8 mouse cellular contexts compared by ENCODE assay signal in the genomic region with DNA sequence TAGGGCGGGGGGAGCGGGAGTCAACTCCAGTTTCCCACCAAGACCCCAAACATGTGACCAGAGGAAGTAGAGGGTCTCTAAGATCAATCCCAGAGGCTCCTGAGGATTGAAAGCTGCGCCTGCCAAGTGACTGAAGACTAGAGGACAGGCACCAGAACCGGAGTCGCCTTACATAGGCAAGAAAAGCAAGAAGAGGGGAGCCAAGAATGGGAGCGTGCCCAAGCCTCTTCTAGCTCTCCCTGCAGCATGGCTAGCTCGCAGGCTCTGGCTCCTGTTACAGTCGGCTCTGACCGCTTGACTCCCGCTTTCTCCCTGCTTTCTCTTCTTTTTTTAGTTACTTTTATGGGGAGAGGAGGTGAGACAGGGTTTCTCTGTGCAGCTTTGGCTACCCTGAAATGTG. TPM values are rescaled to one million over a fixed set of nuclear protein-coding genes. Genes with fewer than 3 reads are reported as not detected.
A peak's percentile ranks its signal among the peaks of the same experiment; 100 is the strongest.
DNase-seq lines count a peak whose midpoint lies in the region; ATAC-seq lines count a peak whose summit lies in the region.

No protein-coding gene starts in this region.

- 68% methylated on average over 10 of the region's 10 CpGs for WGBS in embryonic facial prominence, embryonic 10.5 days
- 42% methylated on average over 10 of the region's 10 CpGs for WGBS in heart, embryonic 12.5 days
- WGBS in limb, embryonic 11.5 days = 67% methylated on average over 10 of the region's 10 CpGs
- 67% methylated on average over 10 of the region's 10 CpGs for WGBS in stomach, embryonic 14.5 days

- no peaks in the 10 kb centered on the region for H3K36me3 ChIP-seq in embryonic facial prominence, embryonic 10.5 days (replicated peaks)
- no peaks in the 10 kb centered on the region for H3K36me3 ChIP-seq in heart, embryonic 12.5 days
- no peaks in the 10 kb centered on the region for H3K36me3 ChIP-seq in limb, embryonic 11.5 days (ENCODE audit: control insufficient read depth, insufficient read depth, low read length)
- no peaks in the 10 kb centered on the region for H3K36me3 ChIP-seq in stomach, embryonic 14.5 days (ENCODE audit: control insufficient read depth, insufficient read depth, low read length)

- peak overlapping the region; percentile 62; the same call in 1 of the 2 replicates for H3K4me2 ChIP-seq in heart, embryonic 12.5 days
- H3K4me2 ChIP-seq in limb, embryonic 11.5 days (ENCODE audit: low read depth, severe bottlenecking) = no peak overlapping the region
- no peak overlapping the region for H3K4me2 ChIP-seq in stomach, embryonic 14.5 days (replicated peaks; ENCODE audit: low read depth, low read length)

- peak overlapping the region; percentile 40; the same call in 1 of the 2 replicates for H3K9ac ChIP-seq in heart, embryonic 12.5 days
- H3K9ac ChIP-seq in limb, embryonic 11.5 days (ENCODE audit: low read length) = no peak overlapping the region
- no peak overlapping the region for H3K9ac ChIP-seq in stomach, embryonic 14.5 days (replicated peaks; ENCODE audit: low read depth, low read length)

- H3K9me3 ChIP-seq in embryonic facial prominence, embryonic 10.5 days = no peaks in the 10 kb centered on the region
- H3K9me3 ChIP-seq in heart, embryonic 12.5 days (replicated peaks) = no peaks in the 10 kb centered on the region
- no peaks in the 10 kb centered on the region for H3K9me3 ChIP-seq in limb, embryonic 11.5 days (ENCODE audit: control insufficient read depth, low read length)
- H3K9me3 ChIP-seq in stomach, embryonic 14.5 days (ENCODE audit: control insufficient read depth, low read depth, low read length) = no peaks in the 10 kb centered on the region

- peak overlapping the region; percentile 82 for H3K27ac ChIP-seq in embryonic facial prominence, embryonic 10.5 days (replicated peaks)
- peak overlapping the region; percentile 96 for H3K27ac ChIP-seq in heart, embryonic 12.5 days (ENCODE audit: poor library complexity, severe bottlenecking)
- H3K27ac ChIP-seq in limb, embryonic 11.5 days (replicated peaks; ENCODE audit: low read depth, low read length) = peak overlapping the region; percentile 47
- peak overlapping the region; percentile 90 for H3K27ac ChIP-seq in stomach, embryonic 14.5 days (ENCODE audit: low read length)

- no peak for ATAC-seq in heart, embryonic 12.5 days (ENCODE audit: insufficient number of reproducible peaks, low FRiP score)
- ATAC-seq in limb, embryonic 11.5 days (ENCODE audit: insufficient number of reproducible peaks, low FRiP score, low TSS enrichment, low read depth) = no peak
- ATAC-seq in stomach, embryonic 14.5 days (ENCODE audit: insufficient number of reproducible peaks, insufficient read depth, low FRiP score, low read depth) = no peak

- H3K4me1 ChIP-seq in embryonic facial prominence, embryonic 10.5 days = peaks cover 80% of the 10 kb centered on the region
- H3K4me1 ChIP-seq in heart, embryonic 12.5 days (replicated peaks) = peaks cover 75% of the 10 kb centered on the region
- H3K4me1 ChIP-seq in limb, embryonic 11.5 days (ENCODE audit: control insufficient read depth, insufficient read depth, low read length) = peaks cover 61% of the 10 kb centered on the region
- H3K4me1 ChIP-seq in stomach, embryonic 14.5 days (ENCODE audit: control insufficient read depth, insufficient read depth, low read length) = peaks cover 59% of the 10 kb centered on the region

- peak; percentile 62 for DNase-seq in cerebellum, adult 9-11 months
- no peak for DNase-seq in cerebellum, adult 9-10 months
- no peak for DNase-seq in embryonic facial prominence, embryonic 10.5 days (ENCODE audit: low spot score)
- no peak for DNase-seq in limb, embryonic 11.5 days (ENCODE audit: low spot score)
- DNase-seq in adrenal gland, adult 2 months = no peak
- DNase-seq in left cerebral cortex, adult 9 months (ENCODE audit: low spot score in 2 of 2) = no peak

- H3K4me3 ChIP-seq in embryonic facial prominence, embryonic 10.5 days = 0 out of 2 replicates have a peak overlapping the region, but pooled peaks have one; percentile 44
- H3K4me3 ChIP-seq in heart, embryonic 12.5 days = no peak overlapping the region
- no peak overlapping the region for H3K4me3 ChIP-seq in limb, embryonic 11.5 days (ENCODE audit: low read depth, low read length)
- no peak overlapping the region for H3K4me3 ChIP-seq in stomach, embryonic 14.5 days (ENCODE audit: low read depth, low read length)

- H3K27me3 ChIP-seq in embryonic facial prominence, embryonic 10.5 days (replicated peaks; ENCODE audit: low read depth, poor library complexity, severe bottlenecking) = peaks cover 6% of the 10 kb centered on the region; the same call in 1 of the 2 replicates
- no peaks in the 10 kb centered on the region for H3K27me3 ChIP-seq in heart, embryonic 12.5 days (replicated peaks)
- H3K27me3 ChIP-seq in limb, embryonic 11.5 days (ENCODE audit: control insufficient read depth, insufficient read depth, low read length) = no peaks in the 10 kb centered on the region
- H3K27me3 ChIP-seq in stomach, embryonic 14.5 days (ENCODE audit: control insufficient read depth, insufficient read depth, low read length) = no peaks in the 10 kb centered on the region

RNA-seq across cellular contexts. Expression of a gene that starts 10.1 kb away (rescaled TPM):
- polyA plus RNA-seq in embryonic facial prominence, embryonic 10.5 days (2016; fragmentation: Nextera tagmentation; extraction: Ambion mirVana) = 1.1 and 1.8 TPM in 2 replicates
- polyA plus RNA-seq in heart, embryonic 12.5 days (2016; fragmentation: Nextera tagmentation; extraction: Ambion mirVana) = 6.4 TPM in 2 replicates
- polyA plus RNA-seq in limb, embryonic 11.5 days (2014; fragmentation: Nextera tagmentation; extraction: Ambion mirVana) = 1.0 and 1.1 TPM in 2 replicates
- polyA plus RNA-seq in stomach, embryonic 14.5 days (2014; fragmentation: Nextera tagmentation; extraction: Ambion mirVana) = 1.7 and 2.3 TPM in 2 replicates
- 100 to 1,000 TPM; 135 to 155 TPM for total RNA-seq in adrenal gland, adult 2 months (2021)
- polyA plus RNA-seq in adrenal gland, adult 2 months (2012; rRNA removed) = 404 and 577 TPM in 2 replicates

RNA-seq across cellular contexts. Expression of a gene that starts 10.1 kb away (rescaled TPM):
- polyA plus RNA-seq in embryonic facial prominence, embryonic 10.5 days (2016; fragmentation: Nextera tagmentation; extraction: Ambion mirVana) = 23.4 and 23.5 TPM in 2 replicates
- 20.3 and 21.4 TPM in 2 replicates for polyA plus RNA-seq in heart, embryonic 12.5 days (2016; fragmentation: Nextera tagmentation; extraction: Ambion mirVana)
- polyA plus RNA-seq in limb, embryonic 11.5 days (2014; fragmentation: Nextera tagmentation; extraction: Ambion mirVana) = 24.6 and 25.6 TPM in 2 replicates
- polyA plus RNA-seq in stomach, embryonic 14.5 days (2014; fragmentation: Nextera tagmentation; extraction: Ambion mirVana) = 21.6 and 22.3 TPM in 2 replicates
- 10 to 100 TPM; 80.9 to 98.0 TPM for total RNA-seq in adrenal gland, adult 2 months (2021)
- 63.2 and 65.0 TPM in 2 replicates for polyA plus RNA-seq in adrenal gland, adult 2 months (2012; rRNA removed)

RNA-seq across cellular contexts. Expression of a gene that starts 19.5 kb away (rescaled TPM):
- 47.5 and 48.3 TPM in 2 replicates for polyA plus RNA-seq in embryonic facial prominence, embryonic 10.5 days (2016; fragmentation: Nextera tagmentation; extraction: Ambion mirVana)
- polyA plus RNA-seq in heart, embryonic 12.5 days (2016; fragmentation: Nextera tagmentation; extraction: Ambion mirVana) = 31.8 and 33.3 TPM in 2 replicates
- polyA plus RNA-seq in limb, embryonic 11.5 days (2014; fragmentation: Nextera tagmentation; extraction: Ambion mirVana) = 44.9 and 51.1 TPM in 2 replicates
- 33.7 and 35.1 TPM in 2 replicates for polyA plus RNA-seq in stomach, embryonic 14.5 days (2014; fragmentation: Nextera tagmentation; extraction: Ambion mirVana)
- total RNA-seq in adrenal gland, adult 2 months (2021) = 10 to 100 TPM; 30.0 to 32.3 TPM
- polyA plus RNA-seq in adrenal gland, adult 2 months (2012; rRNA removed) = 27.9 and 30.2 TPM in 2 replicates

RNA-seq across cellular contexts. Expression of a gene that starts 44.8 kb away (rescaled TPM):
- 8.8 and 9.1 TPM in 2 replicates for polyA plus RNA-seq in embryonic facial prominence, embryonic 10.5 days (2016; fragmentation: Nextera tagmentation; extraction: Ambion mirVana)
- polyA plus RNA-seq in heart, embryonic 12.5 days (2016; fragmentation: Nextera tagmentation; extraction: Ambion mirVana) = 27.0 and 29.8 TPM in 2 replicates
- 16.5 and 17.7 TPM in 2 replicates for polyA plus RNA-seq in limb, embryonic 11.5 days (2014; fragmentation: Nextera tagmentation; extraction: Ambion mirVana)
- polyA plus RNA-seq in stomach, embryonic 14.5 days (2014; fragmentation: Nextera tagmentation; extraction: Ambion mirVana) = 61.4 and 62.9 TPM in 2 replicates
- total RNA-seq in adrenal gland, adult 2 months (2021) = 10 to 100 TPM; 84.6 to 86.1 TPM
- 105 and 132 TPM in 2 replicates for polyA plus RNA-seq in adrenal gland, adult 2 months (2012; rRNA removed)

RNA-seq across cellular contexts. Expression of a gene that starts 51.4 kb away (rescaled TPM):
- polyA plus RNA-seq in embryonic facial prominence, embryonic 10.5 days (2016; fragmentation: Nextera tagmentation; extraction: Ambion mirVana) = 1.4 and 1.8 TPM in 2 replicates
- 0.51 and 1.0 TPM in 2 replicates for polyA plus RNA-seq in heart, embryonic 12.5 days (2016; fragmentation: Nextera tagmentation; extraction: Ambion mirVana)
- 2.2 and 2.8 TPM in 2 replicates for polyA plus RNA-seq in limb, embryonic 11.5 days (2014; fragmentation: Nextera tagmentation; extraction: Ambion mirVana)
- polyA plus RNA-seq in stomach, embryonic 14.5 days (2014; fragmentation: Nextera tagmentation; extraction: Ambion mirVana) = 5.6 and 7.7 TPM in 2 replicates
- total RNA-seq in adrenal gland, adult 2 months (2021) = under 1 TPM; 0.29 to 0.79 TPM
- 1.5 and 1.9 TPM in 2 replicates for polyA plus RNA-seq in adrenal gland, adult 2 months (2012; rRNA removed)

Comparison
In these comparisons a context has a peak if more than half of its experiments do, and no peak if none do; other contexts are left out.
1. RNA of a gene that starts 10.1 kb away (polyA plus RNA-seq): 404 to 577 TPM in adrenal gland, adult 2 months; 6.4 TPM in heart, embryonic 12.5 days, 1.7 to 2.3 TPM in stomach, embryonic 14.5 days, 1.1 to 1.8 TPM in embryonic facial prominence, embryonic 10.5 days and 1.0 to 1.1 TPM in limb, embryonic 11.5 days; every median in the first group is over 10 times any median in the second.
2. Peak in every context shown above with its lines, with median percentiles within 50 percentile points of each other: H3K27ac ChIP-seq.